Mouse (Mus musculus) forebrain, embryonic 16.5 days (tissue): Measurements from ENCODE around the gene Tmem167b. TPM values are rescaled to one million over a fixed set of nuclear protein-coding genes. Genes with fewer than 3 reads are reported as not detected.

ENCODE experiments used
- ATAC-seq: fragments of 200-750 bp; cut with Nextera tagmentation; 2 replicates; pipeline ENCODE4 v1.8.0; 2017; ENCODE audit warnings: mild to moderate bottlenecking, moderate library complexity
- H3K27ac ChIP-seq: fragments of 300-500 bp; sonication (generic); 2 replicates; pipeline ENCODE4 v1.5.1; 2014; ENCODE audit warnings: low read length, control low read depth
- H3K27me3 ChIP-seq: fragments of 300-500 bp; sonication (generic); replicated peaks from 2 replicates; pipeline ENCODE4 v1.6.1; 2014; ENCODE audit warnings: low read length; ENCODE audit not compliant: control insufficient read depth, insufficient read depth
- H3K36me3 ChIP-seq: fragments of 300-500 bp; sonication (generic); 2 replicates; pipeline ENCODE4 v1.6.1; 2014; ENCODE audit not compliant: control insufficient read depth, insufficient read depth
- H3K4me1 ChIP-seq: fragments of 300-500 bp; sonication (generic); replicated peaks from 2 replicates; pipeline ENCODE4 v1.6.1; 2014; ENCODE audit warnings: low read length; ENCODE audit not compliant: control insufficient read depth, insufficient read depth
- H3K4me2 ChIP-seq: fragments of 300-500 bp; sonication (generic); 2 replicates; pipeline ENCODE4 v1.6.1; 2014; ENCODE audit warnings: mild to moderate bottlenecking, low read length, control low read depth
- H3K4me3 ChIP-seq: fragments of 300-500 bp; sonication (generic); replicated peaks from 2 replicates; pipeline ENCODE4 v1.5.1; 2014; ENCODE audit warnings: mild to moderate bottlenecking, low read length, control low read depth
- H3K9ac ChIP-seq: fragments of 300-500 bp; sonication (generic); replicated peaks from 2 replicates; pipeline ENCODE4 v1.6.1; 2014; ENCODE audit warnings: low read depth, low read length, control low read depth
- H3K9me3 ChIP-seq: fragments of 300-500 bp; sonication (generic); 2 replicates; pipeline ENCODE4 v1.6.1; 2016; ENCODE audit warnings: low read length; ENCODE audit not compliant: control insufficient read depth
- WGBS: fragments of 180-500 bp; shearing (Covaris S2); extraction: QIAGEN DNeasy Blood & Tissue Kit; methylation state at CpG from one replicate; pipeline ENCODE4 v1.1.7; 2014; 5-methylcytosine and 5-hydroxymethylcytosine counted together
- microRNA-seq: library from miRNA; unstranded; fragments of <30 nt; microRNA quantifications from one replicate; pipeline ENCODE4, GENCODE M21; 2017
- polyA plus RNA-seq: library from polyadenylated mRNA; unstranded; fragments of >200 nt; fragmentation: Nextera tagmentation; extraction: Ambion mirVana; gene quantifications from 2 replicates; pipeline ENCODE4 v1.2.1, GENCODE M21; 2015

Gene Tmem167b
- polyA plus RNA-seq, 1 experiment from 2014 or later: 68.3 TPM

GRCm38 (mm10) chr3:108518276-108518675 is 44.0 kb downstream of the Tmem167b start:
- Histone ChIP-seq H3K4me2 (no peak overlapping the region), H3K4me3 (no peak overlapping the region), H3K9me3 (no peaks in the 10 kb centered on the region), H3K9ac (no peak overlapping the region), H3K4me1 (no peaks in the 10 kb centered on the region), H3K36me3 (no peaks in the 10 kb centered on the region), H3K27ac (no peak overlapping the region), H3K27me3 (no peaks in the 10 kb centered on the region)
- ATAC-seq: no peak
- 50% methylated on average over 4 of the region's 4 CpGs for WGBS

- Histone ChIP-seq H3K36me3 (no peaks in the 10 kb centered on the region), H3K27ac (no peak overlapping the region), H3K9me3 (no peaks in the 10 kb centered on the region), H3K4me3 (no peak overlapping the region), H3K4me1 (peaks cover 12% of the 10 kb centered on the region), H3K9ac (no peak overlapping the region), H3K4me2 (no peak overlapping the region), H3K27me3 (no peaks in the 10 kb centered on the region)
- no peak for ATAC-seq
- WGBS: 58% methylated on average over 3 of the region's 3 CpGs
These were observed 48.8 kb downstream of the Tmem167b start for GRCm38 (mm10) chr3:108513465-108513864.

- H3K27me3 ChIP-seq: no peaks in the 10 kb centered on the region
- H3K36me3 ChIP-seq: no peaks in the 10 kb centered on the region
- ATAC-seq: peak; percentile 82
- H3K27ac ChIP-seq: peak overlapping the region; percentile 66
- no peak overlapping the region for H3K4me3 ChIP-seq
- H3K4me2 ChIP-seq: peak overlapping the region; percentile 31; the same call in 1 of the 2 replicates
- H3K9me3 ChIP-seq: no peaks in the 10 kb centered on the region
- 2% methylated on average over 9 of the region's 9 CpGs for WGBS
- H3K4me1 ChIP-seq: peaks cover 12% of the 10 kb centered on the region
- H3K9ac ChIP-seq: peak overlapping the region; percentile 29; the same call in 1 of the 2 replicates
These were observed 51.4 kb downstream of the Tmem167b start for GRCm38 (mm10) chr3:108510716-108511483.

GRCm38 (mm10) chr3:108510156-108510555 is 52.1 kb downstream of the Tmem167b start:
- 23% methylated on average over 2 of the region's 2 CpGs for WGBS
- H3K36me3 ChIP-seq: no peaks in the 10 kb centered on the region
- no peak overlapping the region for H3K4me3 ChIP-seq
- H3K27ac ChIP-seq: no peak overlapping the region
- H3K27me3 ChIP-seq: no peaks in the 10 kb centered on the region
- H3K9ac ChIP-seq: no peak overlapping the region
- no peaks in the 10 kb centered on the region for H3K9me3 ChIP-seq
- no peak overlapping the region for H3K4me2 ChIP-seq
- H3K4me1 ChIP-seq: peaks cover 12% of the 10 kb centered on the region
- no peak for ATAC-seq

GRCm38 (mm10) chr3:108508745-108509474 is 53.4 kb downstream of the Tmem167b start:
- Histone ChIP-seq H3K4me2 (no peak overlapping the region), H3K27ac (no peak overlapping the region), H3K36me3 (no peaks in the 10 kb centered on the region), H3K4me3 (no peak overlapping the region), H3K9ac (no peak overlapping the region), H3K9me3 (no peaks in the 10 kb centered on the region), H3K4me1 (peaks cover 12% of the 10 kb centered on the region), H3K27me3 (no peaks in the 10 kb centered on the region)
- WGBS: 74% methylated on average over 4 of the region's 4 CpGs
- ATAC-seq: 0 out of 2 replicates have a peak, but pooled peaks have one; percentile 34

Small RNA genes within 50 kb of the gene (microRNA-seq; reads per million reads assigned to microRNA genes)
- not detected for gene Gm22860

Other genes with a start within 250 kb of the Tmem167b start
- 0.16 TPM in 1 of 2 replicates, not detected in the other for gene Mybphl, start 197.6 kb downstream of the Tmem167b start, polyA plus RNA-seq
- gene Psrc1, start 178.6 kb downstream of the Tmem167b start, polyA plus RNA-seq: 29.0 and 29.2 TPM in 2 replicates
- gene Celsr2, start 146.9 kb downstream of the Tmem167b start, polyA plus RNA-seq: 46.7 and 47.3 TPM in 2 replicates
- 230 and 238 TPM in 2 replicates for gene Sars, start 117.3 kb downstream of the Tmem167b start, polyA plus RNA-seq
- 1.0 and 2.0 TPM in 2 replicates for gene 1700013F07Rik, start 28.3 kb downstream of the Tmem167b start, polyA plus RNA-seq
- 12.1 and 13.3 TPM in 2 replicates for gene 5330417C22Rik, start 25.9 kb downstream of the Tmem167b start, polyA plus RNA-seq
- gene Taf13, start 9.2 kb upstream of the Tmem167b start, polyA plus RNA-seq: 54.0 and 56.3 TPM in 2 replicates
- gene Wdr47, start 28.8 kb upstream of the Tmem167b start, polyA plus RNA-seq: 135 and 148 TPM in 2 replicates
- 48.3 and 56.3 TPM in 2 replicates for gene Clcc1, start 91.4 kb upstream of the Tmem167b start, polyA plus RNA-seq
- gene Gpsm2, start 159.8 kb upstream of the Tmem167b start, polyA plus RNA-seq: 33.7 and 36.7 TPM in 2 replicates
- gene Aknad1, start 177.2 kb upstream of the Tmem167b start, polyA plus RNA-seq: not detected in 2 replicates